Mouse (Mus musculus) mesoderm, embryonic 11.5 days (tissue): ENCODE measurements around the gene Tmed2.
"Not testable (repeated sequence)": the region's sequence is repeated elsewhere in the genome, so short reads cannot be mapped to it uniquely, and the experiment has no call there.

ENCODE experiments used
- DNase-seq: peaks from one replicate; pipeline ENCODE4 v3.0.0-alpha.2; 2012; ENCODE audit warnings: low read depth, low spot score

The Tmed2 gene

DNA sequence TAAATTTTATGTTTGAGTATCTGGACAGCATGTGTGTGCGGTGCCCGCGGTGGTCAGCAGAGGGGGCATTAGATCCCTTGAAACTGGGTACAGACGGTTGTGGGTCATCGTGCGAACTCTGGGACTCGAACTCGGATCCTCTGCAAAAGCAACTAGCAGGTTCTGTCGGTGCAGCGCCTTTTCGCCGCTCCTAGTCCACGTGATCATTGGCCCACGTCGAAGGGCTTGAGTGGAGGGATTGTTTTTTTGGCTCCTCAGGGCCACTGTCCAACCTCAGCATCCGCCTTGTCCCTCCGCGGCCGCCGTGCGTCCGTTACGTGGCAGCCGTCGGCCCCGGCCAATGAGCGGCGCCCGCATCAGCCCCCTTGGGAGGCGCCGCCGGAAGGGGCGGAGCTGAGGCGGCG, at the start of gene Tmed2:
Gene Tmed2, plus strand, starts transcription at position 313 of the 404 bp plus-strand sequence.
- DNase-seq, result peak; percentile 97

DNA sequence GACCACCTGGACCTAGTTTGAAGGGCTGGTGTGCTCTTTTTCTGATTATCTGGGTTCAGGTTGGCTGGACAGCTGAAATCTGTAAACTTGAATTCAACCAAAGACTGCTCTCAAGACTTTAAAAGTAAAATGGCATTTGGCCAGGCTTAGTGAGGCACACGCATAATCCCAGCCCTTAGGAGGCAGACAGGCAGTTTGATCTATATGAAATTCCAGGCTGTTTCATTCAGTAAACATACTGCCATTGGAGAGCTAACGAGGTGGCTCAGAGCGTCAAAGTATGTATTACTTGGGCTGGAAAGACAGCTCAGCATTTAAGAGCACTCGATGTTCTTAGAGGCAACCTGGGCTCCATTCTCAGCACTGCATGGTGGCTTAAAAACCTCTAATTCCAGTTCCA, 48.8 kb upstream of the Tmed2 start:
- no peak for DNase-seq

GRCm38 (mm10) chr5:124492618-124493017, 47.9 kb upstream of the Tmed2 start:
- no peak for DNase-seq

GRCm38 (mm10) chr5:124493455-124493854, 47.0 kb upstream of the Tmed2 start:
- DNase-seq, result no peak

DNA sequence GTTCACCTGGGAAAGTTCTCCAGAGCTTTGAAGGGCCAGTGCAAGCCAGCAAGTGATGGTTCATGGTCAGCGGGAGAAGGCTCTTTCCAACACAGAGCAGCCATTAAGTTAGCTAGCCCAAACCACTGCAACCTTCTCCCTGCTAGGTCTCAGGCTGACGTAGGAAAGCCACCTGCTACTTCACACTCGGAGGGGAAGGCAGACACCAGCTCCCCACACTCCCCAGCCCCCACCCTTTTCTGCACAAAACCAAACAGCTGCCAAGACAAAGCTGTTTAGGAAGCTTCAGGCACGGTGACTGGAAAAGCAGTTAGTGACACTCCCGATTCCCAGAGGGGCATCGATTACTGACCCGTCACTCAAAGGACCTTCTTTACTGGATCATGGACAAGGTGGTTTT, 44.9 kb upstream of the Tmed2 start:
- DNase-seq, result peak; percentile 36

DNA sequence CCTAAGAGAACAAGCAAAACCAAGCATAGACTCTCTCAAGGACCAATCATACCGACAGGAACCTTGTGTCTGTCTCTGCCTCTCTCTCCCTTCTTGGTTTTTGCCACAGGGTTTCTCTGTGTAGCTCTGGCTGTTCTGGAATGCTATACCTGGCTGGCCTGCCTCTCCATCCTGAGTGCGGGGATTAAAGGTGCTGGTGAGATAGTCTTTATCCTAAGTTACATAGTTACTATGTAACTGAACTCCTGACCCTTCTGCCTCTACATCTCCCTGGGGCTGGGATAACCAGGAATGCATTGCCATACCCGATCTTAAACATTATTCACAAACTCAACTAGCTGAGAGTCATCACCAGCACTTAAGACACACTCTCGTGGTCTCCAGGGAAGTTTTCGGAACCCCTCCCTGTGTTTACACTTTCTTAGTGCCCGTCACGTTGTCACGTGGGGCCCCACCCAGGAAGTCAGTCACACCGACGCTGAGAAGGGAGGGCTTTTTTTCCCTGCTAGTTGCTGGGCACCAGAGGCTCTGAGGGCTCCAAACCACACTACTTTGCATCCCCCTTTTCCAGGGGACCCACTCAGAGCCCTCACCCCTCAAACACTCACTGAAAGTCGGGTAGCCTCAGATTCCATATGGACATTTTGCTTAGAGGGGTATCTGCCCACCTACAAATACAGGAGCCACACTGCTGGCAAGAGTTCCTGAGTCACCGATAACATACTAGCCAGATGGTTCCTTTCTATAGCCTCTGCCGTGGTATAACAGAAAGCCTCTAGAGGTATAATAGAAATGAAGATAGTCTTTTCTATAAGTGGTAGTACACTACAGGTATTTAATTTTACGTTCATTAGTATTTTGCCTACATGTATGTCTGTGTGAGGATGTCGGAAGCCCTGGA, 43.6 kb upstream of the Tmed2 start:
- DNase-seq, result no peak

DNA sequence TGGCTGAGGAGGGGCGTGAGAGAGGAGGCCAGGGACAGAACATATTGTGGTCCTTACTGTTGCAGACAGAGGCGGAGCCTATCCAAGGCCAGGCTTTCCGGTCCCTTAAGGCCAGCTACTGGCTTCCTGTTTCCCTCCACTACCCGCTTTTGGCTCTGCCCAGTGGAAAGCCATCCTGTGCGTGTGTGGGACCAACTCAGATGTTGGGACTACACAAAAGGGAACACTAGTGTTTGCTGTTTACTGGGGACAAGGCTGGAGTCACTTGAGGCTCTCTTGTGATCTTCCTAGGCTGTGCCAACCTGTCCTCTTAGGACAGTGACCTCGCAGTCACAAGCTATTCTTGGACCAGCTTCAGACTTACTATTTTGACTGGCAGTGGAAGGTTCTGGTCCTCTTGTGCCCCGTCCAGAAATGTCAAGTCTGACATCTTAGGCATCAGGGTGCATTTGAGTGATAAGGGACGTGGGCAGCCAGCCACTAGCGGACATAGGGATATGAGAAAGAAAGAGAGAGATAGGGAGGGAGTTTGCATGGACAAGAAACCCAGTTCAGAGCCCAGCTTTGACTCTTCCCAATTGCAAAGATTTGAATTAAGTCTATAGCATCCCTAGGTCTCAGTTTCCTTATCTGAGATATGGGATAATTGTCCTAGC, 42.1 kb upstream of the Tmed2 start:
- no peak for DNase-seq

DNA sequence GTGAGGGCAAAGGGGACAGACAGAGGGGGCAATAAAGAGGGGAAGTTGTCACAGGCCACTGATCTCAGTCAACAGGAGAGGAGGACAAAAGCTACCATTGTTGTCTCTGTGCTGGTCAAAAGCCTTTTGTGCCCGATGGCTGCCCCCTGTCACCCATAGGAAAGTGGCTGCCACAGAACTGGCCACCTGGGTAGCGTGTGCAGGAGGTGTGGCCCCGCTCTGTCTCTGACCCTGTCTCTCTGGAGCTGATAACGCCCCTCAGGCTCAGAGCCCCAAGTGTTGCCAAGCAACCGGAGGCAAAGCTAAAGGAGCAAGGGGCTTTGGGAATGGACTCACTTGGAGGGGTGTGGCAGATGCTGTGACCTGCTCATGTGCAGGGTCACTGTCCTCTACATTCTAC, 41.5 kb upstream of the Tmed2 start:
- DNase-seq, result peak; percentile 30

DNA sequence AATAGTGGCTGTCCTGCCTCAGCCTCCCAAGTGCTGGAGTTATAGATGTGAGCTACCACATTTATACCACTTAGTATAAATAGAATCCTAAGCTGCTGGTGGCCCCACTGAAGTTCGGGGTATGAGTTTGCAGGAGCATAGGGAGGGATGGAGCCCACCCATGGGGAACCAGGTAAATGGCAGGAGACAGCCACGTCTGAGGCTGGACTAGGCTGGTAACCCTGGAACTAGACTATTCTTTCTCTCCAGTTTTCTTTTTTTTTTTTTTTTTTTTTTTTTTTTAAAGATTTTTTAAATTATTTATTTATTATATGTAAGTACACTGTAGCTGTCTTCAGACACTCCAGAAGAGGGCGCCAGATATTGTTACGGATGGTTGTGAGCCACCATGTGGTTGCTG, 40.5 kb upstream of the Tmed2 start:
- not testable (repeated sequence) for DNase-seq

DNA sequence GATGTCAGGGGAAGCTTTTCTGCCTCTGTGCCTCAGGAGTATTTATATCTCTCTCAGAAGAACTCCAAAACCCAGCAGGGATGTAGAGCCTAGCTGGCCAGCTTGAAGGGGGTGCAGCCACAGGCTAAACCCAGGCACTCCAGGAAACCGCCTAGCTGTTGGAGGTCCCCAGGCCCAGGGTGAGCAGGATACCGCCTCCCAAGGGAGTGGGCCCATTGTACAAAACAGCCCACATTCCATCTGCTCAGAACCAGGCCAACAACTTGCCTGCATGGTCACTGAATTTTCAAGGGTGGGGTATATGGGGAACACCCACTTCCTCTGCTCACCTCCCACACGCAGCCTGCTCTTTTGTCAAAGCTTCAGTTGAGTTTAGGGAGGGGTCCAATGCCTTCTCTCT, 39.9 kb upstream of the Tmed2 start:
- DNase-seq, result no peak

DNA sequence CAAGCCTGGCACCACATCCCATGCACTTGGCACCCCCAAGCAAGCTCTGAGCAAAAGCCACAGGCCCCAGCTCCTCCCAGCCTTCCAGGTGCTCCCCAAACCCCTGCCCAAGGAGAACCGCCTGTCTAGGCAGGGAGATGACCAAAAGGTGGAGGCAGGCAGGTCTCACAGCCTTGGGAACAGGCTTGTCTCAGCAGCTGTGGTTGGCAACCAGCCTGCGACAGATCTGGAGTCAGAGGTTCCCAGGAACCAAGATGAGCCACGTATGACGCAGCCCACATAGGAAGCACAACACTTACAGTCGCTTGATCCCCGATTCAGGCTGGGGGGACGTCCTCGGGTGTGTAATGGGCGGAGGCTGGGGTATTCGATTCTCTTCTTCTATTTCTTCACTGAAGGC, 39.0 kb upstream of the Tmed2 start:
- DNase-seq, result no peak

- no peak for DNase-seq
Observed at GRCm38 (mm10) chr5:124503742-124504141, 36.8 kb upstream of the Tmed2 start.

- DNase-seq, result no peak
Observed at GRCm38 (mm10) chr5:124505235-124505634, 35.3 kb upstream of the Tmed2 start.

- DNase-seq, result no peak
Observed at GRCm38 (mm10) chr5:124506731-124507359, 33.6 kb upstream of the Tmed2 start.

DNA sequence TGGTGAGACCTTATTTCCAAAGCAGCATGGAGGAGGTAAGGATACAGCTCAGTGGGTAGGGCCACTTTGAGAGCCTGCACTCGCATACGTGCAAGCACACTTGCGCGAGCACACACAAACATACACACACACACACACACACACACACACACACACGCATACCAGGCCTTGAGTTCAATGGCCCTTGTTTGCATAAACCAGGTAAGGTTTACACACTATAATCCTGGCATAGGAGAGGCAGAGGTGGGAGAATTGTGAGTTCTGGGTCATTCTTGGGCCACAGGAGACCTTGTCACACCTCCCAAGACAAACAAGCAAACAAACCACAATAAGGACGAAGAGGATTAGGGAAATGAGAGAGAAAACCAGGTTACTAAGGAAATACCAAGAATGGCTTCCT, 31.3 kb upstream of the Tmed2 start:
- no peak for DNase-seq

DNA sequence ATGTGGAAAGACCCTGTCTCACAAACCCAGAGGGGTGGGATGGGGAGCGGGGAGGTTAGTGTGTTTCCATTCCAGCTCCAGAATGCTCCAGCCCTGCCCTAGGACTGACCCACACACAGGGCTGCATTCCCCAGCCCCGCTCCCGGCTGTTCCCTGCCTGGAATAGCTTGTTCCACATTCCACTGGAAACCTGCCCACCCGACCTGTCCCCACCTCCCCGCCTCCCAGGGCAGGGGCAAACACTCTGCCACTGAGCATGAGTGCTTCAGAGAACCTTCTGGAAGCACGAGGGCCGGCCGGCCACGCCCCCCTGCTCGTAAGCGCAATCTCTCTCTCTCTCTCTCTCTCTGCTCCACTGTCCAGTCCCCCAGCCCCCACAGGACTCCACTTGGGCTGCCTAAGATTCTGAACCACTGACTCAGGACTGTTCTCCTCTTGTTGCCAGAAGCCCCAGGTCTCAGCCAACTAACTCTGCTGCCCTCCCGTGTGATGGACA, 30.7 kb upstream of the Tmed2 start:
- no peak for DNase-seq

GRCm38 (mm10) chr5:124510536-124511050, 29.9 kb upstream of the Tmed2 start:
- DNase-seq, result no peak

- no peak for DNase-seq
Observed at GRCm38 (mm10) chr5:124515789-124516188, 24.7 kb upstream of the Tmed2 start.

DNA sequence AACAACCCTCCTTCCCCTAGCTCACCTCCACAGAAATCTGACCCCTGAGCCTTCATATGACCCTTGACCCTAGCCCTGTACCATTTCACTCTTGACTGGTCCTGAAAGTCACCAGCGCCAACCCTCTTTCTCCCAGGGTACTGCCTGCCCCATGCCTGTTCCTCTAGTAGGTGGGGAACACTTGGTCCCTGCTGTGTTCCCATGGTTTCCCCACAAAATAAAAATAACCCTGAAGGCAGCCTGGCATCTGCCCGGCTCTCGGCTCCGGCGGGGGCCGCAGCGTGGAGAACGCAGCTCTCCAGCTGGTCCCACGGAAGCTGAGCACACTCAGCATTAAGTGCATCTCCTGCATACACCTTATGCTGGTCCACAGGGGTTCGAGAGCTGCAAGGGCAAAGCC, 21.8 kb upstream of the Tmed2 start:
- no peak for DNase-seq

DNA sequence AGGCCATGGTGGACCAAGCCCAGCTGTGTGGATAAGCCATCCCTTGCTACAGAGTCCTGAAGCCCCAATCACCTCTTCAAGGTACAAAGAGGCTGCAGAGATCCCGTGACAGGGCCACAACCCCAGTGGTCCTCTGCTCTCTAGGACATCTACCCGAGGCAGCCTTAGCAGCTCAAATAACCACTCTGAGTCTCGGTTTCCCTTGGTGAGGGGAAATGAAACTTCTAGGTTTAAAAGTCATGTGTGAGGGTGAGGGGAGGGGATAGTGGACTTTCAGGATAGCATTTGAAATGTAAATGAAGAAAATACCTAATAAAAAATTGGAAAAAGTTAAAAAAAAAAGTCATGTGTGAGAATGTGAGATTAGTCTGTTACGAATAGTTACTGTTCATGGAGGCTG, 18.9 kb upstream of the Tmed2 start:
- no peak for DNase-seq

- DNase-seq, result no peak
Observed at GRCm38 (mm10) chr5:124523032-124523431, 17.5 kb upstream of the Tmed2 start.

GRCm38 (mm10) chr5:124524943-124525342, 15.6 kb upstream of the Tmed2 start:
- no peak for DNase-seq
